Mouse (Mus musculus): ENCODE results near the gene Zfp574. TPM values are rescaled to one million over a fixed set of nuclear protein-coding genes. Genes with fewer than 3 reads are reported as not detected.

Gene Zfp574
- polyA plus RNA-seq, 1 experiment, result 23.1 TPM

DNA sequence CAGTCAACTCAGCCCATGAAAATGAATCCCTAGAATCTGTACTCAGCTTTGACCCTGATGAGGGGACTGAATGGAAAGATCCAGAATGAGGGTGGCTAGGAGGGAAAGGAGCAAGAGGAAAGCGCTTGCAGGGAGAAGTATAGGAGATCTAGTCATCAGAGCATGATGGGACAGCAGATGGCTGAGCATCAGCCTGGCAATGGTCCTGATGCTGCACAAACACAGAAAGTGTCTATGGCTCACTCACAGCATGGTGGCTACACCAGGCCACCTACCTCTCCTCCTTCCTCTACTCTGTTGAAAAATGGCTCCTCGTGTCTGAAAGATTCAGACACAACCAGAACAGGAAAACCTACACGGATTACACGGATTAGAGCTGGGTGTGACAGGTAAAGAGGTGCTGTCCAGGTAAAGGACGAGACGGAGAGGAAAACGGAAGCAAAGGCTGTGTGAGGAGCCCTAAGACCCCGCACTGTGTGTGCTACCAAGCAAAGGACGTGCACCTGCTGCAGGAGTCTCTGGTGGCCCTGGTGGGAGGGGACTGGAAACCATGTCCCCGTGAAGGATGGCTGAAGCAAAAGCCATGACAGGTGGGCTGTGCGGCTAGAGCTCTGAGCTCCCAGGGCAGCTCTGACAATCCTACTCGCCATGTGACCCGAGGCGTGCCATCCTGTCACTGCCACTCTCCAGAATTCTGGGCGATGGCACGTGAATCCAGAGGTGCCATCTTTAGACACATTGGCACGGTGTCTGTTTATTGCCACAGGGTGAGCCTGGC lies 40.0 kb downstream of the Zfp574 start:
- DNase-seq (ENCODE audit: low spot score), result peak; percentile 12

DNA sequence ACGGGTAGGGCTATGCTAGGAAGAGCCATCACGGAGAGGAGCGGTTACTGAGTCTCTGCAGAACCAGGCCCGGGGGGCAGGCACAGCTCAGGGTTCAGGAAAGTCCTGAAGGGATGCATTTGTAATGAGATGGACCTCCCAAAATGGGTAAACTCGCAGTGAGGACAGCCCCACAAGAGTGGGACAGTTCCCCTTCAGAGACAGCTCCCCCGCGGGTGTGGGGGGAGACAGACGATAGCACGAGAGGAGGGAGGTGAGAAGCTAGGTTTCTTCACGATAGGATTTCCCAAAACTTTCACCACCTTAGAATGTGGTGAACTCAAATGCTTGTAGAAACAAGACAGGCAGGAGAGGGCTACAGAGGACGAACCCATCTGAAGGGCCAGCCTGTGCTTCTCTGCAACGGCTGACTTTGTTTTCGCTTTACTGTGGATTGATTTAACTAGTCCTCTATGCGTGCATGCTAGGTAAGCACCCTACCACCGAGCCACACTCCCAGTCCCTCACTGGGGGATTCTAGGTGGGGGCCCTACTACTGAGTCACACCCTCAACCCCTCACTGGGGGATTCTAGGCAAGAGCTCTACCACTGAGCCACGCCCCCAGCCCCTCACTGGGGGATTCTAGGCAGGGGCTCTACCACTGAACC lies 40.7 kb downstream of the Zfp574 start:
- peak; percentile 8 for DNase-seq (ENCODE audit: low spot score)

DNA sequence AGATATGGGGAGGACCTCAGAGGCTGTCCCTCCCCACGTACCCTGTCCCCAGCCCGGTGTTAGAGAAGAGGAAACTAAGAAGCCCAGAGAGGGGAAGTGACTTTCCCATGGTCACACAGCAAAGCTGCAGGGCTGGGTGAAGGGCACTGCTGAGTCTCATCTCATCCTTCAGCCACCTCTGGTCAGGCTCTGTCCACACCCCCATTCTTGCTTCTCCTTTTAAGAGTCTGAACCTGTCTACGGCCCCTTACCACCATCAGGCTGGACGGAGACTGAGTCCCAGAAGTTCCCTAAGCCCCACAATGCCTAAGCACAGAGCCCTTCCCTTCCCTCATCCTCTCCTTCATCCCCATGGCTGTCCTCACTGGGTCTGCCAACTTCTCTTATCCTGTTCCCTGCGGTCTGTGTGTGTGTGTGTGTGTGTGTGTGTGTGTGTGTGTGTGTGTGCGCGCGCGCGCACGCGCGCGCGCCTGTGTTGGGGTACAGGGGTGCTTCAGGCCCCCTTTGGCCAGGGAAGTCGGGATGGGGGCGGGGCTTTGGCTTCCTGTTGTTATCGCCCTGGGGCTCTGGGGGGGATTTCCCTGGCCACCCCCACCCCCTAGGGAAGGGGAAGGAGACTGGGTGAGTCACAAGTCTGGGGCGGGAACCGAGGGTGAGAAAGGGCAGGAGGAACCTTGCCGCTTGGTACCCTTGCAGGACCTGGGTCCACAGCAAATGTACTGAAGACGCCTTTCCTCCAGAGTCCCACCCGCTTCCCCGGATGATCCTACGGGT lies 47.9 kb downstream of the Zfp574 start:
- DNase-seq (ENCODE audit: low spot score), result peak; percentile 18

DNA sequence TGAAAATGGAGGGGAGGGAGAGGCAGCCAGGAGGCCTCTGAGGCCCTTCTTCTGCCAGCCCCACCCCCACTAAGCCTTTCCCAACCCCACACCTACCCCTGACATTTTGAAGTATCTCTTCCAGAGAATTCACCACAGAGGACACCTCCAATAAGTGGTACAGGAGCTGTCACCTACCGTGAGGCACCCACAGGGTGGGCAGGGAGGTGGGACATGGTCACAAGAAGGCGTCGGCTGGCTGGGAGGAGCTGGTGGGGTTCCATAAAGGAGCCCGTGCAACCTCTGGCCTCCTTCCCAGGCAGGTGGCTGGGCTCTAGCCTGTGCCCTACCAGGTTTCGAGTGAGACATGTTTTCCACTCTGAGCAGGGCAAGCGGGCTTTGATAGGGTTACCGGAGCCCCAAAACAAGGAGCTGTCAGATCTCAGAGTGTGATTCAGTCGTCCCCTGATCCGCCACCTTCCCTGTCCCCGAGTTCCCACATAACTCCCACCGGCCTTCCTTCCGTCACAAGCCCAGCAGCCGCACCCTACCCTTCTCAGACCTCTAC lies 48.9 kb downstream of the Zfp574 start:
- DNase-seq (ENCODE audit: low spot score), result peak; percentile 15

DNA sequence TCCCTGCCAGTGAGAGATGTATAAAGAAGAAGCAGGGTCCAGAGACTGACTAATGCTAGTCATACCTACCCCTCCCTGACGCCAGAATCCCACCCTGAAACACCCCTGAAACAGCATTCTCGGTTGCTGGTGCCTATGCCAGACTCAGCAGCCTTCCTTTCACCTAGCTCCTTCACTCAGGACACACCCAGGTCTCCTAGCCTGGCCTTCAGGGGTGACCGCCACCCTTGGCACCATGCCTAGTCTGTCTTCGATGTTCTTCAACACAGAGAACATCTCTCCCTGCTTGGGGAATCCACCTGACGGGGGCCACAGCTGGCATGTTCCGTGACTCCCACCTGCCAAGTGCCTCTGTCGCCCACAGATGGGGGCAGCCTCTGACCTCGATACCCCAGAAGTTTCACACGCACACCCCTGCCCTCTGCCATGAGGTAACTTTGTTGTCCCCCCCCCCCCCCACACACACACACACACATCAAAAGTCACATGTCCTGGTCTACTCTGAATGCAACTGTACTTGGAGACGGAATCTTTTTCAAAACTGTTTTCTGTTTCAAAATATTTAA lies 53.4 kb downstream of the Zfp574 start:
- no peak for DNase-seq (ENCODE audit: low spot score)

DNA sequence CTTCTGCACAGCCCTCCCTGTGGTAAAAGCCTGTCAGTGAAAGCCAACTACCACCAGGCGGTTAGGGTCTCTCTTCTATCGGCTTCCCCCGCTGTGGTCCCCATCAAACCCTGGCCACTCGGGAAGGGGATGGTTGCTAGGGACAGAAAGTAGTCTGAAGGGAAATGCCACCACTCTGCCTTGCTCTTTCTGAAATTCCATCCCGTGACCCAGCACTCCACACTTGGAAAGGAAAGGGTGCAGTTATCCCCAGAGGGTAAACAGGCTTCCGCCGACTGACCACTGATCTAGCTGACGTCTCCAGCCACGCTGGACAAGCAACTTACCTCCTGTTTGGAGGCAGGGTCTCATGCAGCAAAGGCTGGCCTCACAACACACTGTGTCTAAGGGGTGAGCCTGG lies 55.6 kb downstream of the Zfp574 start:
- DNase-seq (ENCODE audit: low spot score), result no peak

DNA sequence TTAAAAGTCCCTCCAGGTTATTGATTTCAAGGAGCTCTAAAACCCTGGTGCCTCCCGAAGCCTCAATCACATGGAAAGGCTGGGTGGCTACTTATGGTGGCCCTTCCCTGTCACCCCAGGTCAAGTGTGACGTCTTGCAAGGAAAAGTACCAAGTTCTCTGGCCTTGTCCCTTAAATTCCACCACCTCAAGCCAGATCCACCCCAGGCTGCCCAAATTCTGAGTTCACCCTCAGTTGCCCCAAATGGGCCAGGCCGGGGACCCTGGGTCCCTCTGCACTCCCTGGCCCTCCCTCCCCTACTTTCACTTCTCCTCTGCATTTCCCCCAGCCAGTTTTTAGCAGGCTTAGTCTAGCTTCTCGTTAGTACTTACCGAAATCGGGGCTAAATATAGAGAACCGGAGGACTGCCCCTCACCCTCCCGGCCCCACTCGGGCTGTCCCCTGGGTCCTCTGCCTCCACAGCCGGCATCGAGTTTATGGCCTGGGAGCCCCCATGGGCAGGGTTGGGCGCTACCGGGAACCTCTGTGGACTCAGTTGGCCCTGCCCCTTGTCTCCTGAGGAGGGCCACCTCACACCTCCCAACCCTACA lies 57.1 kb downstream of the Zfp574 start:
- no peak for DNase-seq (ENCODE audit: low spot score)

DNA sequence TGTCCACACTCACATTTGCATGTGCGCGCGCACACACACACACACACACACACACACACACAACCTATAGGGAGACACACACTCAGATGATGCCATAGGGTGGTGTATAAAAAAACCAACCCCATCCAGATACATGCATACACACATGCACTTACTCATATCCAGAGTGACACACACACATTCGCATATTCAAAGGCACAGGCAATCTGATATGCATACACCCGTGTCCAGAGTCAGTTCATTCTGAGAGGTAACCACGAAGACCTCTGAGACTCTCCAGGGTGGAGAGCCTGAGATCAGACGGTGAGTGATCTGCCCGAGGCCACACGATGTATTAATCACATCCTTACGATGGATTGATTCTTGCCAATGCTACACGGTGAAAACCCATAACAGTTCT lies 58.2 kb downstream of the Zfp574 start:
- no peak for DNase-seq (ENCODE audit: low spot score)

DNA sequence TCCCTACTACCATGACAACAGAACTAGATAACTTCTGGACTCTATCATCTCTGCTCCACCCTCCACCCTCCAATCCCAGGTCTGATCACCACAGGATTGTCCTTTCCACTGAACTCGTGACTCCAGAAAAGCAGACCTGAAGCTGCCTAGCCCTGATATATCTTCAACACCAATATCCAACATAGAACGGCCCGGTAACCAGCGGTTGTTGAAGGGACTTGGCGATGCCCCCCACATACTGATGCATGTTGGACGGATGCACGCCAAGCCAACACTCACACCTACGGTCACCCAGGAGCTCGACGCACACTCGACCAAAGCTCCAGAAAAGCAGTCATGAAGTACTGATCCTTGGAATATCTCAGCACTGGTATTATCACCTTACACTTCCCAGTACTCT lies 58.9 kb downstream of the Zfp574 start:
- DNase-seq (ENCODE audit: low spot score), result no peak

DNA sequence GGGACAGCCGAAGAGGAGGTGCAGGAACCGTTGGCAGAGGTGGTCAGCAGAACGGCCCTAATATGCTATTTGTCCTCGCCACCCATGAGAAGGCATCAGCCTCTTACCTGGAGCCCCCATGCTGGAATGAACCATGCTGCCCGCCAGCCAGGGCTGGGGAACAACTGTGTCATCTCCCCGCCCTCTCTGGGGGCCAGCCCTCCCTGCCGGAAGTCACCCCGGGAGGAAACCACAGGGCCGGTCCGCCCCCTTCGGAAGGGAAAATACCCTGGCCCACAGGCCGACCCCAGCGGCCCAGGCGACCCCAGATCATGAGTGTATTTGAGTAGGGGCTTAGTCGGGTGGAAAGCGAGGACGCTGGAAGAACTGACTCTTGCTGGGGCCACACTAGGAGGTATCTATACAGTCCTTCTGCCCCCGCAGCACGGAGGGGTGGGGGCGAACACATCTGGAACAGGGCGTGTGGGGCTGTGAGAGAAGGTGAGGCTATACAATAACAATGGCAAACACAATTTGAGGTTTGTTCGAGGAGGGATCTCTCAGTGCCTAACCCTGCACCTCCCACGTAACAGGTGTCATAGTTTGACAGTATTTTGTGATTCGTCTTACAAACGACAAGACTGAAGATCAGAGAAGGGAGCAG lies 60.1 kb downstream of the Zfp574 start:
- DNase-seq (ENCODE audit: low spot score), result no peak

Other genes with a start within 250 kb of the Zfp574 start
- 10.7 and 12.1 TPM in 2 replicates for gene Gm9844, start 210.4 kb upstream of the Zfp574 start, polyA plus RNA-seq (2012; rRNA removed)
- not detected in 2 replicates for gene Lypd4, start 202.6 kb upstream of the Zfp574 start, polyA plus RNA-seq (2012; rRNA removed)
- not detected in 2 replicates for gene Dmrtc2, start 202.5 kb upstream of the Zfp574 start, polyA plus RNA-seq (2012; rRNA removed)
- 1,077 and 1,084 TPM in 2 replicates for gene Rps19, start 188.2 kb upstream of the Zfp574 start, polyA plus RNA-seq (2012; rRNA removed)
- 0.65 and 0.74 TPM in 2 replicates for gene Cd79a, start 175.2 kb upstream of the Zfp574 start, polyA plus RNA-seq (2012; rRNA removed)
- gene Arhgef1, start 169.7 kb upstream of the Zfp574 start, polyA plus RNA-seq (2012; rRNA removed), result 174 and 180 TPM in 2 replicates
- not detected in 2 replicates for gene Gm4881, start 128.1 kb upstream of the Zfp574 start, polyA plus RNA-seq (2012; rRNA removed)
- 367 and 429 TPM in 2 replicates for gene Rabac1, start 99.8 kb upstream of the Zfp574 start, polyA plus RNA-seq (2012; rRNA removed)
- gene Atp1a3, start 66.6 kb upstream of the Zfp574 start, polyA plus RNA-seq (2012; rRNA removed), result 0.51 and 0.93 TPM in 2 replicates
- gene Grik5, start 221 bp upstream of the Zfp574 start, polyA plus RNA-seq (2012; rRNA removed), result 30.7 and 34.7 TPM in 2 replicates
- 0.65 and 1.0 TPM in 2 replicates for gene Pou2f2, start 107.2 kb downstream of the Zfp574 start, polyA plus RNA-seq (2012; rRNA removed)
- 13.8 and 14.2 TPM in 2 replicates for gene Dedd2, start 148.0 kb downstream of the Zfp574 start, polyA plus RNA-seq (2012; rRNA removed)
- 6.9 and 9.3 TPM in 2 replicates for gene Zfp526, start 148.9 kb downstream of the Zfp574 start, polyA plus RNA-seq (2012; rRNA removed)
- 79.0 and 83.3 TPM in 2 replicates for gene Gsk3a, start 165.3 kb downstream of the Zfp574 start, polyA plus RNA-seq (2012; rRNA removed)
- gene Erf, start 178.2 kb downstream of the Zfp574 start, polyA plus RNA-seq (2012; rRNA removed), result 23.6 and 26.8 TPM in 2 replicates
- gene Cic, start 195.1 kb downstream of the Zfp574 start, polyA plus RNA-seq (2012; rRNA removed), result 30.8 and 58.8 TPM in 2 replicates
- 40.1 and 48.5 TPM in 2 replicates for gene Pafah1b3, start 225.4 kb downstream of the Zfp574 start, polyA plus RNA-seq (2012; rRNA removed)
- 0.06 TPM in 1 of 2 replicates, not detected in the other for gene Prr19, start 228.8 kb downstream of the Zfp574 start, polyA plus RNA-seq (2012; rRNA removed)
- 0.06 and 0.11 TPM in 2 replicates for gene Tmem145, start 233.5 kb downstream of the Zfp574 start, polyA plus RNA-seq (2012; rRNA removed)
- gene Megf8, start 244.6 kb downstream of the Zfp574 start, polyA plus RNA-seq (2012; rRNA removed), result 21.5 and 28.4 TPM in 2 replicates